Mouse (Mus musculus): ENCODE results near the gene Men1. TPM values are rescaled to one million over a fixed set of nuclear protein-coding genes. Genes with fewer than 3 reads are reported as not detected.

The Men1 gene
- polyA plus RNA-seq, 1 experiment = 57.2 TPM

- Histone ChIP-seq H3K4me1 (ENCODE audit: control insufficient read depth, insufficient read depth, insufficient read length) (peaks cover 2% of the 10 kb centered on the region; the same call in 1 of the 2 replicates), H3K36me3 (ENCODE audit: control insufficient read depth, insufficient read depth, low read length) (peaks cover 61% of the 10 kb centered on the region), H3K27me3 (ENCODE audit: control insufficient read depth, insufficient read depth, low read length) (no peaks in the 10 kb centered on the region), H3K27ac (ENCODE audit: insufficient read depth, low read length) (no peak overlapping the region), H3K4me3 (ENCODE audit: extremely low read depth, insufficient read depth, insufficient read length) (no peak overlapping the region)
- TF ChIP-seq CTCF (IDR thresholded peaks at IDR 0.05; ENCODE audit: extremely low read depth, insufficient read depth, insufficient read length, insufficient replicate concordance) (no peak), POLR2A (IDR thresholded peaks at IDR 0.05; ENCODE audit: low read depth, low read length) (no peak)
- 31% methylated on average over 14 of the region's 14 CpGs for WGBS
- no peak for DNase-seq (ENCODE audit: low read depth in 1 of 2, low spot score in 2 of 2)
Measured at GRCm38 (mm10) chr19:6349215-6349983, 14.6 kb downstream of the Men1 start.

GRCm38 (mm10) chr19:6351431-6352106 lies 16.8 kb downstream of the Men1 start:
- H3K4me3 ChIP-seq (ENCODE audit: extremely low read depth, insufficient read depth, insufficient read length) = no peak overlapping the region
- no peak for TF ChIP-seq POLR2A (IDR thresholded peaks at IDR 0.05; ENCODE audit: low read depth, low read length)
- TF ChIP-seq CTCF (IDR thresholded peaks at IDR 0.05; ENCODE audit: extremely low read depth, insufficient read depth, insufficient read length, insufficient replicate concordance) = no peak
- H3K27me3 ChIP-seq (ENCODE audit: control insufficient read depth, insufficient read depth, low read length) = no peaks in the 10 kb centered on the region
- no peak for DNase-seq (ENCODE audit: low read depth in 1 of 2, low spot score in 2 of 2)
- WGBS = 80% methylated on average over 14 of the region's 14 CpGs
- H3K36me3 ChIP-seq (ENCODE audit: control insufficient read depth, insufficient read depth, low read length) = peaks cover 44% of the 10 kb centered on the region
- peaks cover 2% of the 10 kb centered on the region; the same call in 1 of the 2 replicates for H3K4me1 ChIP-seq (ENCODE audit: control insufficient read depth, insufficient read depth, insufficient read length)
- no peak overlapping the region for H3K27ac ChIP-seq (ENCODE audit: insufficient read depth, low read length)

- WGBS = 29% methylated on average over 2 of the region's 2 CpGs
- H3K4me1 ChIP-seq (ENCODE audit: control insufficient read depth, insufficient read depth, insufficient read length) = peaks cover 2% of the 10 kb centered on the region; the same call in 1 of the 2 replicates
- TF ChIP-seq CTCF (IDR thresholded peaks at IDR 0.05; ENCODE audit: extremely low read depth, insufficient read depth, insufficient read length, insufficient replicate concordance) = no peak
- no peak for TF ChIP-seq POLR2A (IDR thresholded peaks at IDR 0.05; ENCODE audit: low read depth, low read length)
Measured at GRCm38 (mm10) chr19:6352107-6352505, 17.3 kb downstream of the Men1 start.

GRCm38 (mm10) chr19:6354030-6354429 lies 19.3 kb downstream of the Men1 start:
- Histone ChIP-seq H3K27me3 (ENCODE audit: control insufficient read depth, insufficient read depth, low read length) (no peaks in the 10 kb centered on the region), H3K36me3 (ENCODE audit: control insufficient read depth, insufficient read depth, low read length) (peaks cover 31% of the 10 kb centered on the region), H3K4me1 (ENCODE audit: control insufficient read depth, insufficient read depth, insufficient read length) (peaks cover 2% of the 10 kb centered on the region; the same call in 1 of the 2 replicates), H3K4me3 (ENCODE audit: extremely low read depth, insufficient read depth, insufficient read length) (no peak overlapping the region), H3K27ac (ENCODE audit: insufficient read depth, low read length) (no peak overlapping the region)
- 93% methylated on average over 7 of the region's 7 CpGs for WGBS
- DNase-seq (ENCODE audit: low read depth in 1 of 2, low spot score in 2 of 2) = no peak
- TF ChIP-seq POLR2A (IDR thresholded peaks at IDR 0.05; ENCODE audit: low read depth, low read length) (no peak), CTCF (IDR thresholded peaks at IDR 0.05; ENCODE audit: extremely low read depth, insufficient read depth, insufficient read length, insufficient replicate concordance) (no peak)

More at GRCm38 (mm10) chr19:6352107-6352505, 17.3 kb downstream of the Men1 start:
- Histone ChIP-seq H3K4me3 (ENCODE audit: extremely low read depth, insufficient read depth, insufficient read length) (no peak overlapping the region), H3K27me3 (ENCODE audit: control insufficient read depth, insufficient read depth, low read length) (no peaks in the 10 kb centered on the region), H3K36me3 (ENCODE audit: control insufficient read depth, insufficient read depth, low read length) (peaks cover 38% of the 10 kb centered on the region), H3K27ac (ENCODE audit: insufficient read depth, low read length) (peak overlapping the region; percentile 15)
- DNase-seq (ENCODE audit: low read depth in 1 of 2, low spot score in 2 of 2) = no peak

- no peak overlapping the region for H3K4me3 ChIP-seq (ENCODE audit: extremely low read depth, insufficient read depth, insufficient read length)
- no peaks in the 10 kb centered on the region for H3K27me3 ChIP-seq (ENCODE audit: control insufficient read depth, insufficient read depth, low read length)
- DNase-seq (ENCODE audit: low read depth in 1 of 2, low spot score in 2 of 2) = no peak
- 94% methylated on average over 3 of the region's 3 CpGs for WGBS
- H3K27ac ChIP-seq (ENCODE audit: insufficient read depth, low read length) = no peak overlapping the region
- H3K36me3 ChIP-seq (ENCODE audit: control insufficient read depth, insufficient read depth, low read length) = peaks cover 10% of the 10 kb centered on the region
- 0 out of 2 replicates have a peak, but pooled peaks cover under 1% of the 10 kb centered on the region for H3K4me1 ChIP-seq (ENCODE audit: control insufficient read depth, insufficient read depth, insufficient read length)
- TF ChIP-seq CTCF (IDR thresholded peaks at IDR 0.05; ENCODE audit: extremely low read depth, insufficient read depth, insufficient read length, insufficient replicate concordance) (no peak), POLR2A (IDR thresholded peaks at IDR 0.05; ENCODE audit: low read depth, low read length) (no peak)
Measured at GRCm38 (mm10) chr19:6361291-6361690, 26.5 kb downstream of the Men1 start.

GRCm38 (mm10) chr19:6363091-6363410 lies 28.3 kb downstream of the Men1 start:
- TF ChIP-seq CTCF (IDR thresholded peaks at IDR 0.05; ENCODE audit: extremely low read depth, insufficient read depth, insufficient read length, insufficient replicate concordance) (no peak), POLR2A (IDR thresholded peaks at IDR 0.05; ENCODE audit: low read depth, low read length) (no peak)
- Histone ChIP-seq H3K36me3 (ENCODE audit: control insufficient read depth, insufficient read depth, low read length) (peaks cover 25% of the 10 kb centered on the region), H3K4me1 (ENCODE audit: control insufficient read depth, insufficient read depth, insufficient read length) (peaks cover 4% of the 10 kb centered on the region; the same call in 1 of the 2 replicates), H3K4me3 (ENCODE audit: extremely low read depth, insufficient read depth, insufficient read length) (peak overlapping the region; percentile 45), H3K27ac (ENCODE audit: insufficient read depth, low read length) (peak overlapping the region; percentile 93), H3K27me3 (ENCODE audit: control insufficient read depth, insufficient read depth, low read length) (no peaks in the 10 kb centered on the region)
- WGBS = under 1% methylated on average over 11 of the region's 11 CpGs
- DNase-seq (ENCODE audit: low read depth in 1 of 2, low spot score in 2 of 2) = no peak
